Mouse (Mus musculus): Measurements from ENCODE around the gene Spats2. TPM values are rescaled to one million over a fixed set of nuclear protein-coding genes. Genes with fewer than 3 reads are reported as not detected.

Gene Spats2
- polyA plus RNA-seq, 1 experiment from 2014 or later = 59.5 TPM

DNA sequence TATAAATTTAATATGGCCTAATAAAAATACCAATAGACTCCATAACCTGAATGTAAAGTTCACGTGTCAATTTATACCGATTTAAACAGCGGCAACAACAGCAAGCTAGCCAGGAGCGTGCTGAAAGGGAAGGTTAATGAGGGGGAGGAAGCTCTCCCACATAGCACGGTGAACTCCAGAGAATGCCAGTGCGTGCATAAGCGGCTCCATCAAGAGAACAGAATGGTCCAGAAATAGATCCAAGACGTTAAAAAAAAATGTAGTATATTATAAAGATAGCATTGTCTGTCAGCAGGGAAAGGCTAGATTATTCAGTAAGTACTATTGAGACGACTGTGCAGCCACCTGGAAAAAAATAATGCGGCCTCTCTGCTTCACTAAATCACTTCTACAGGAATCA, 137.0 kb downstream of the Spats2 start:
- no peaks in the 10 kb centered on the region for H3K9me3 ChIP-seq (ENCODE audit: control insufficient read depth, low read length)
- no peak overlapping the region for H3K4me3 ChIP-seq (ENCODE audit: low read depth, low read length)
- H3K4me2 ChIP-seq (replicated peaks; ENCODE audit: low read depth, low read length) = no peak overlapping the region
- no peak overlapping the region for H3K9ac ChIP-seq (ENCODE audit: low read depth, low read length)
- ATAC-seq (ENCODE audit: low FRiP score) (no peak), DNase-seq (ENCODE audit: low spot score) (no peak)
- H3K27ac ChIP-seq (ENCODE audit: low read depth, low read length) = no peak overlapping the region
- no peaks in the 10 kb centered on the region for H3K27me3 ChIP-seq (ENCODE audit: control insufficient read depth, insufficient read depth, low read length)
- WGBS = 73% methylated on average over 10 of the region's 10 CpGs
- H3K4me1 ChIP-seq (replicated peaks; ENCODE audit: control insufficient read depth, insufficient read depth, low read length) = no peaks in the 10 kb centered on the region
- no peaks in the 10 kb centered on the region for H3K36me3 ChIP-seq (ENCODE audit: control insufficient read depth, insufficient read depth, low read length)

Other genes starting within 250 kb of the Spats2 start
- 13.4 and 17.8 TPM in 2 replicates for gene Rhebl1, start 231.4 kb upstream of the Spats2 start, polyA plus RNA-seq (2014; fragmentation: Nextera tagmentation; extraction: Ambion mirVana)
- 0.56 and 0.68 TPM in 2 replicates for gene Dhh, start 227.4 kb upstream of the Spats2 start, polyA plus RNA-seq (2014; fragmentation: Nextera tagmentation; extraction: Ambion mirVana)
- gene Lmbr1l, start 207.7 kb upstream of the Spats2 start, polyA plus RNA-seq (2014; fragmentation: Nextera tagmentation; extraction: Ambion mirVana) = 9.4 and 13.4 TPM in 2 replicates
- gene Tuba1b, start 191.4 kb upstream of the Spats2 start, polyA plus RNA-seq (2014; fragmentation: Nextera tagmentation; extraction: Ambion mirVana) = 1,792 and 1,905 TPM in 2 replicates
- gene Gm49450, start 172.4 kb upstream of the Spats2 start, polyA plus RNA-seq (2014; fragmentation: Nextera tagmentation; extraction: Ambion mirVana) = not detected in 2 replicates
- 8,897 and 9,833 TPM in 2 replicates for gene Tuba1a, start 172.2 kb upstream of the Spats2 start, polyA plus RNA-seq (2014; fragmentation: Nextera tagmentation; extraction: Ambion mirVana)
- 93.2 and 95.2 TPM in 2 replicates for gene Tuba1c, start 96.0 kb upstream of the Spats2 start, polyA plus RNA-seq (2014; fragmentation: Nextera tagmentation; extraction: Ambion mirVana)
- gene Prph, start 70.7 kb upstream of the Spats2 start, polyA plus RNA-seq (2014; fragmentation: Nextera tagmentation; extraction: Ambion mirVana) = 17.2 and 20.9 TPM in 2 replicates
- gene Troap, start 51.3 kb upstream of the Spats2 start, polyA plus RNA-seq (2014; fragmentation: Nextera tagmentation; extraction: Ambion mirVana) = 19.1 and 22.9 TPM in 2 replicates
- 10.2 and 12.4 TPM in 2 replicates for gene C1ql4, start 38.1 kb upstream of the Spats2 start, polyA plus RNA-seq (2014; fragmentation: Nextera tagmentation; extraction: Ambion mirVana)
- 1.2 and 3.3 TPM in 2 replicates for gene Dnajc22, start 32.7 kb upstream of the Spats2 start, polyA plus RNA-seq (2014; fragmentation: Nextera tagmentation; extraction: Ambion mirVana)
- 0.12 and 0.14 TPM in 2 replicates for gene Kcnh3, start 98.9 kb downstream of the Spats2 start, polyA plus RNA-seq (2014; fragmentation: Nextera tagmentation; extraction: Ambion mirVana)
- 184 and 193 TPM in 2 replicates for gene Mcrs1, start 126.0 kb downstream of the Spats2 start, polyA plus RNA-seq (2014; fragmentation: Nextera tagmentation; extraction: Ambion mirVana)
- 41.9 and 45.7 TPM in 2 replicates for gene Prpf40b, start 169.2 kb downstream of the Spats2 start, polyA plus RNA-seq (2014; fragmentation: Nextera tagmentation; extraction: Ambion mirVana)
- gene Fam186b, start 170.0 kb downstream of the Spats2 start, polyA plus RNA-seq (2014; fragmentation: Nextera tagmentation; extraction: Ambion mirVana) = 0.22 and 0.29 TPM in 2 replicates
- 10.5 and 11.4 TPM in 2 replicates for gene Fmnl3, start 244.6 kb downstream of the Spats2 start, polyA plus RNA-seq (2014; fragmentation: Nextera tagmentation; extraction: Ambion mirVana)

All from hindbrain, embryonic 11.5 days (tissue).